8 mouse cellular contexts compared by ENCODE assay signal in genomic region chr11:88098021-88098729, GRCm38 (mm10). TPM values are rescaled to one million over a fixed set of nuclear protein-coding genes. Genes with fewer than 3 reads are reported as not detected.
DNase-seq lines count a peak whose midpoint lies in the region; ATAC-seq and TF ChIP-seq lines count a peak whose summit lies in the region.

TSS of gene Cuedc1 (plus strand) at chr11:88098058.

- H3K9ac ChIP-seq in neural tube, embryonic 11.5 days (ENCODE audit: low read length): peak within 1 kb of the TSS; percentile 89
- peak within 1 kb of the TSS; percentile 85 for H3K9ac ChIP-seq in limb, embryonic 15.5 days

- 29% methylated on average over 17 of the region's 17 CpGs for WGBS in neural tube, embryonic 11.5 days
- WGBS in limb, embryonic 15.5 days: 25% methylated on average over 17 of the region's 17 CpGs

- ATAC-seq in neural tube, embryonic 11.5 days (ENCODE audit: insufficient read depth, low FRiP score, low TSS enrichment): 0 out of 2 replicates have a peak, but pooled peaks have one; percentile 25
- no peak for ATAC-seq in limb, embryonic 15.5 days (ENCODE audit: insufficient number of reproducible peaks, low FRiP score, low TSS enrichment, low read depth)

- H3K27me3 ChIP-seq in neural tube, embryonic 11.5 days (ENCODE audit: control insufficient read depth, insufficient read depth, low read length): no peaks in the 10 kb centered on the region
- H3K27me3 ChIP-seq in limb, embryonic 15.5 days: no peaks in the 10 kb centered on the region

- peak within 1 kb of the TSS; percentile 97 for H3K27ac ChIP-seq in neural tube, embryonic 11.5 days (ENCODE audit: low read depth, low read length)
- H3K27ac ChIP-seq in embryonic fibroblast, embryonic 13.5 days (ENCODE audit: insufficient read depth, low read length): peak within 1 kb of the TSS; percentile 18; the same call in 1 of the 2 replicates
- H3K27ac ChIP-seq in limb, embryonic 15.5 days: peak within 1 kb of the TSS; percentile 91

- no peaks in the 10 kb centered on the region for H3K9me3 ChIP-seq in neural tube, embryonic 11.5 days (ENCODE audit: control insufficient read depth, low read length)
- H3K9me3 ChIP-seq in limb, embryonic 15.5 days: no peaks in the 10 kb centered on the region

- H3K36me3 ChIP-seq in neural tube, embryonic 11.5 days (ENCODE audit: control insufficient read depth, insufficient read depth, low read length): no peaks in the 10 kb centered on the region
- H3K36me3 ChIP-seq in limb, embryonic 15.5 days: no peaks in the 10 kb centered on the region

- no peak for TF ChIP-seq CTCF in embryonic fibroblast, embryonic 13.5 days (IDR thresholded peaks at IDR 0.05; ENCODE audit: borderline replicate concordance, insufficient read depth, low read length)

- TF ChIP-seq POLR2A in embryonic fibroblast, embryonic 13.5 days (IDR thresholded peaks at IDR 0.05; ENCODE audit: low read depth, low read length): no peak

- peak within 1 kb of the TSS; percentile 80 for H3K4me3 ChIP-seq in neural tube, embryonic 11.5 days (ENCODE audit: low read depth, low read length)
- peak within 1 kb of the TSS; percentile 65 for H3K4me3 ChIP-seq in embryonic fibroblast, embryonic 13.5 days (ENCODE audit: insufficient read depth, low read length)
- H3K4me3 ChIP-seq in limb, embryonic 15.5 days: peak within 1 kb of the TSS; percentile 74

- intact Hi-C loops in heart, postnatal 25 days (cut with DNase I): loop anchor here (2.0 kb wide), 2 partner anchors 21 to 29 kb away; partner anchors contain the start of gene Vezf1

- peaks cover 9% of the 10 kb centered on the region; the same call in 1 of the 2 replicates for H3K4me1 ChIP-seq in neural tube, embryonic 11.5 days (ENCODE audit: control insufficient read depth, insufficient read depth, low read length)
- H3K4me1 ChIP-seq in embryonic fibroblast, embryonic 13.5 days (ENCODE audit: control insufficient read depth, insufficient read depth, low read length): peaks cover 2% of the 10 kb centered on the region; the same call in 1 of the 2 replicates
- peaks cover 40% of the 10 kb centered on the region for H3K4me1 ChIP-seq in limb, embryonic 15.5 days

- DNase-seq in neural tube, embryonic 11.5 days (ENCODE audit: low spot score): no peak
- DNase-seq in neural tube, embryonic 10.5 days (ENCODE audit: extremely low spot score, low spot score): no peak
- no peak for DNase-seq in heart, postnatal 25 days (ENCODE audit: low spot score)
- DNase-seq in natural killer cell, adult 2 months (ENCODE audit: low spot score in 2 of 2): no peak
- DNase-seq in adipocyte (ENCODE audit: low spot score): no peak
- DNase-seq in kidney, adult 8-10 months: no peak

- peak within 1 kb of the TSS; percentile 77 for H3K4me2 ChIP-seq in neural tube, embryonic 11.5 days (ENCODE audit: low read depth)
- H3K4me2 ChIP-seq in limb, embryonic 15.5 days: peak within 1 kb of the TSS; percentile 88

RNA-seq across cellular contexts. Expression of gene Cuedc1, which starts in this region (rescaled TPM):
- polyA plus RNA-seq in neural tube, embryonic 11.5 days (2014; fragmentation: Nextera tagmentation; extraction: Ambion mirVana): 18.2 and 21.3 TPM in 2 replicates
- 29.6 and 31.8 TPM in 2 replicates for polyA plus RNA-seq in embryonic fibroblast, embryonic 13.5 days (2011; ENCODE audit: insufficient read length, low read depth, missing spikeins)
- 10 to 100 TPM; 50.4 to 55.1 TPM for total RNA-seq in heart, postnatal 25 days (2021)
- 28.1 and 32.1 TPM in 2 replicates for polyA plus RNA-seq in limb, embryonic 15.5 days (2015; fragmentation: Nextera tagmentation; extraction: Ambion mirVana)

Comparison
In these comparisons a context has a peak if more than half of its experiments do, and no peak if none do; other contexts are left out.
1. H3K27ac ChIP-seq: peak in every context shown above with its lines; median percentile 97 in neural tube, embryonic 11.5 days; 91 in limb, embryonic 15.5 days; 18 in embryonic fibroblast, embryonic 13.5 days.